Mouse (Mus musculus): ENCODE data around the gene Id3. TPM values are rescaled to one million over a fixed set of nuclear protein-coding genes. Genes with fewer than 3 reads are reported as not detected.
"Not testable (repeated sequence)": the region's sequence is repeated elsewhere in the genome, so short reads cannot be mapped to it uniquely, and the experiment has no call there.

Gene Id3
- 608 and 653 TPM in 2 replicates for polyA plus RNA-seq (2014; fragmentation: Nextera tagmentation; extraction: Ambion mirVana)

DNA sequence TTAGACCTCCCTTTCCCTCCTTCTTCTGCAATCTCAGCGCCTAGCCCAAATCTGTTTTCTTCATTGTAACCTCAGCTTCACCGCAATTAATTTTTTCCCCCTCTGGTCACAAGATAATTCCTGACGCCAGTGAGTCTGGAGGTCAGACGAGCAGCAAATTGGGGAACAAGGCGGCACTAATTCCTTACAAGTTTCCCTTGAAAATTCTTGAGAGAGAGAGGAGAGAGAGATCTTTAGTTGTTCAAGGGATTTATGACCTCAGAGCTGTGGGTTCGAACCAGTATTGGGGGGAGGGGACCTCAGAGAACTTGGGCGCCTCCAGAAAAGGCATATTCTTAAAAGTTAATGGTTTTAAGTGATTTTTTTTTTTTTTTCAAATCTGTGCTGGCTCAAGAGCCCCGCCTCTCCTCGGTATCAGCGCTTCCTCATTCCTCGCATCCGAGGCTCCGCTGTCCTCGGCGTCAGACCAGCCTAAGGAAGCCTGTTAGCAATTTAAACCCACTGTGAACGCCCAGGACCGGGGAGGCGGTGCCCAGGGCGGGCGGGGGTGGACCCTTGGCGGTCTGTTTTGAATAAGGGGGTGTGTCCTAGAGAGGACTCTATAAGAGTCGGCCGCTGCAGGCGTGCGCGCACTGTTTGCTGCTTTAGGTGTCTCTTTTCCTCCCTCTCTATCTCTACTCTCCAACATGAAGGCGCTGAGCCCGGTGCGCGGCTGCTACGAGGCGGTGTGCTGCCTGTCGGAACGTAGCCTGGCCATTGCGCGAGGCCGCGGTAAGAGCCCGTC, at the start of gene Id3:
TSS of gene Id3 (plus strand) at position 305 of the 784 bp plus-strand sequence.
- peak within 1 kb of the TSS; percentile 97 for H3K27ac ChIP-seq (replicated peaks; ENCODE audit: low read depth, low read length)
- H3K4me3 ChIP-seq (ENCODE audit: low read depth, low read length), result peak within 1 kb of the TSS; percentile 85
- H3K27me3 ChIP-seq (ENCODE audit: control insufficient read depth, insufficient read depth, low read length), result no peaks in the 10 kb centered on the region
- peak within 1 kb of the TSS; percentile 69 for H3K4me2 ChIP-seq (ENCODE audit: low read depth, low read length)
- H3K9me3 ChIP-seq (replicated peaks; ENCODE audit: control insufficient read depth, low read length), result no peaks in the 10 kb centered on the region
- peaks cover 18% of the 10 kb centered on the region for H3K4me1 ChIP-seq (ENCODE audit: control insufficient read depth, insufficient read depth, low read length)
- H3K36me3 ChIP-seq (replicated peaks; ENCODE audit: control insufficient read depth, insufficient read depth, low read depth, low read length), result no peaks in the 10 kb centered on the region
- WGBS, result under 1% methylated on average over 39 of the region's 39 CpGs
- H3K9ac ChIP-seq (replicated peaks; ENCODE audit: low read length), result peak within 1 kb of the TSS; percentile 91
- ATAC-seq (replicated peaks; ENCODE audit: insufficient number of reproducible peaks, low FRiP score, low TSS enrichment, low read depth) (peak; percentile 77), DNase-seq (ENCODE audit: low spot score) (peak; percentile 98)

DNA sequence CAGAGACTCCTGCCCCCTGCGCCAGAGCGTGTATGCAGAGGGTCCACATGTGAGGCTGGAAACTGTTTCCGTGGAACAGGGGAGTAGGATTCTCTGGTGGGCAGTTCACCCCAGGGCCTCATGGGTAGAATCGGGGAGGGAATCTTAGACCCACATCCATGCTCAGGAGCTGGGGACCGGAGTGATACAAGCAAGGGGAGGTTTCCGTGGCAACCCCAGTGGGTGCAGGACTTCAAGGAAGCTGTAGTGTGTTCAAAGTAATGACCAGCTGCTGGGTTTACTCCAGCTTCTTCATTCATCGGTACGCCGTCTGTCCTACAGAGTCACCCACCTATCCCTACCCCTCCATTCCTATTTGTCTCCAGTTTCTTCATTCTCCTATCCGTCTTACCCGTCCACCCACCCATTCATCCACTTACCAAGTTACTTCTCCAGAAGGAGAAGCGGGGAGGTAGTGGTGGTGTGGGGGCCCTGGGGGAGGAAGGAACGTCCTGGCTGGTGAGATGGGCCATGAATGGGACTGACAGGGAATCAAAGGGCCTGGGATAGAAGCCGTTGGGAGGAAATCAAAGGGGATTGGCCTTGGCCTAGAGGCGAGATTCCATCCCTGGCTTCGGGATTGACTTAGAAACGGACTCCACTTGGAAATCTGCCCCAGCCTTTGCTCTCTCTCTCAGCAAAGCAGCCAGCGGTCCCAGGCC, 48.6 kb upstream of the Id3 start:
- no peak for DNase-seq (ENCODE audit: low spot score)
- WGBS, result 80% methylated on average over 18 of the region's 18 CpGs
- no peak overlapping the region for H3K4me2 ChIP-seq (ENCODE audit: low read depth, low read length)
- H3K9ac ChIP-seq (replicated peaks; ENCODE audit: low read length), result no peak overlapping the region
- H3K9me3 ChIP-seq (replicated peaks; ENCODE audit: control insufficient read depth, low read length), result no peaks in the 10 kb centered on the region
- no peaks in the 10 kb centered on the region for H3K36me3 ChIP-seq (replicated peaks; ENCODE audit: control insufficient read depth, insufficient read depth, low read depth, low read length)
- no peak for ATAC-seq (replicated peaks; ENCODE audit: insufficient number of reproducible peaks, low FRiP score, low TSS enrichment, low read depth)
- no peak overlapping the region for H3K4me3 ChIP-seq (ENCODE audit: low read depth, low read length)
- H3K4me1 ChIP-seq (ENCODE audit: control insufficient read depth, insufficient read depth, low read length), result no peaks in the 10 kb centered on the region
- H3K27me3 ChIP-seq (ENCODE audit: control insufficient read depth, insufficient read depth, low read length), result no peaks in the 10 kb centered on the region
- H3K27ac ChIP-seq (replicated peaks; ENCODE audit: low read depth, low read length), result no peak overlapping the region

DNA sequence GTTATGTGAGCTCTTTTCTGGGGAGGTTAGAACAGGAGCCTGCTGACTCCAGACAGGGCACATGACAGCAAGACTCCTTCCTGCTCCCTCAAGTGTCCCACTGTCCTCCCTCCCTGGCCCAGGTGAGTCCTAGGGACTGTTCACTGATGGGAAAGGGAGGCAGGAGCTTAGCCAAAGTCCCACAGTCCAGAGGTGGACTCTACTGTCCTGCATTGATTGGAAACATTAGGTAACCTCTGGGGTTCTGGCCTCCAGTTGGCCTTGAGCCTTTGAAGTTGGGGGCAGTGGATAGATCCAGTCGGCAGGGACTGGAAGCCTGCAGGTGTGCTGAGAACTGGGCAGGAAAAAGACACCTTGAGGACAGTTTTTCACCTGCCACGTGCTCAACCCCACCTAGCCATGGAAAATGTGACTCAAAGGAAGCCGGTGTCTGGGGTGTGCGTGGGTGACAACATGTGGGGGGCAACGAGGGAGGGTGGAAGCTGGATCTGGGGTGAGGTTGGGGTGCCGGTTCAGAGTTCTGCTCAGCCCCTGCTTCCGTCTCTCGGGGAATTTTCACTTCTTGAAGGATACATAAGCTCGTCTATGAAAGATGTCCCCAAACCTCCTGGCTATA, 47.7 kb upstream of the Id3 start:
- Histone ChIP-seq H3K9me3 (replicated peaks; ENCODE audit: control insufficient read depth, low read length) (no peaks in the 10 kb centered on the region), H3K9ac (replicated peaks; ENCODE audit: low read length) (no peak overlapping the region), H3K4me3 (ENCODE audit: low read depth, low read length) (no peak overlapping the region), H3K4me1 (ENCODE audit: control insufficient read depth, insufficient read depth, low read length) (no peaks in the 10 kb centered on the region), H3K36me3 (replicated peaks; ENCODE audit: control insufficient read depth, insufficient read depth, low read depth, low read length) (no peaks in the 10 kb centered on the region), H3K27me3 (ENCODE audit: control insufficient read depth, insufficient read depth, low read length) (no peaks in the 10 kb centered on the region), H3K27ac (replicated peaks; ENCODE audit: low read depth, low read length) (no peak overlapping the region), H3K4me2 (ENCODE audit: low read depth, low read length) (no peak overlapping the region)
- ATAC-seq (replicated peaks; ENCODE audit: insufficient number of reproducible peaks, low FRiP score, low TSS enrichment, low read depth) (no peak), DNase-seq (ENCODE audit: low spot score) (no peak)
- WGBS, result 72% methylated on average over 9 of the region's 9 CpGs

GRCm38 (mm10) chr4:136096446-136097113, 46.7 kb upstream of the Id3 start:
- Histone ChIP-seq H3K9ac (replicated peaks; ENCODE audit: low read length) (no peak overlapping the region), H3K4me2 (ENCODE audit: low read depth, low read length) (no peak overlapping the region), H3K4me1 (ENCODE audit: control insufficient read depth, insufficient read depth, low read length) (no peaks in the 10 kb centered on the region), H3K36me3 (replicated peaks; ENCODE audit: control insufficient read depth, insufficient read depth, low read depth, low read length) (no peaks in the 10 kb centered on the region), H3K27me3 (ENCODE audit: control insufficient read depth, insufficient read depth, low read length) (no peaks in the 10 kb centered on the region), H3K27ac (replicated peaks; ENCODE audit: low read depth, low read length) (no peak overlapping the region), H3K4me3 (ENCODE audit: low read depth, low read length) (no peak overlapping the region), H3K9me3 (replicated peaks; ENCODE audit: control insufficient read depth, low read length) (no peaks in the 10 kb centered on the region)
- DNase-seq (ENCODE audit: low spot score) (no peak), ATAC-seq (replicated peaks; ENCODE audit: insufficient number of reproducible peaks, low FRiP score, low TSS enrichment, low read depth) (no peak)
- WGBS, result 66% methylated on average over 11 of the region's 11 CpGs

- Histone ChIP-seq H3K27me3 (ENCODE audit: control insufficient read depth, insufficient read depth, low read length) (no peaks in the 10 kb centered on the region), H3K4me1 (ENCODE audit: control insufficient read depth, insufficient read depth, low read length) (no peaks in the 10 kb centered on the region), H3K27ac (replicated peaks; ENCODE audit: low read depth, low read length) (no peak overlapping the region), H3K9ac (replicated peaks; ENCODE audit: low read length) (no peak overlapping the region), H3K4me3 (ENCODE audit: low read depth, low read length) (no peak overlapping the region), H3K4me2 (ENCODE audit: low read depth, low read length) (no peak overlapping the region), H3K9me3 (replicated peaks; ENCODE audit: control insufficient read depth, low read length) (no peaks in the 10 kb centered on the region), H3K36me3 (replicated peaks; ENCODE audit: control insufficient read depth, insufficient read depth, low read depth, low read length) (no peaks in the 10 kb centered on the region)
- DNase-seq (ENCODE audit: low spot score) (no peak), ATAC-seq (replicated peaks; ENCODE audit: insufficient number of reproducible peaks, low FRiP score, low TSS enrichment, low read depth) (no peak)
- WGBS, result 93% methylated on average over 3 of the region's 3 CpGs
These were observed 44.9 kb upstream of the Id3 start for GRCm38 (mm10) chr4:136098446-136098845.

DNA sequence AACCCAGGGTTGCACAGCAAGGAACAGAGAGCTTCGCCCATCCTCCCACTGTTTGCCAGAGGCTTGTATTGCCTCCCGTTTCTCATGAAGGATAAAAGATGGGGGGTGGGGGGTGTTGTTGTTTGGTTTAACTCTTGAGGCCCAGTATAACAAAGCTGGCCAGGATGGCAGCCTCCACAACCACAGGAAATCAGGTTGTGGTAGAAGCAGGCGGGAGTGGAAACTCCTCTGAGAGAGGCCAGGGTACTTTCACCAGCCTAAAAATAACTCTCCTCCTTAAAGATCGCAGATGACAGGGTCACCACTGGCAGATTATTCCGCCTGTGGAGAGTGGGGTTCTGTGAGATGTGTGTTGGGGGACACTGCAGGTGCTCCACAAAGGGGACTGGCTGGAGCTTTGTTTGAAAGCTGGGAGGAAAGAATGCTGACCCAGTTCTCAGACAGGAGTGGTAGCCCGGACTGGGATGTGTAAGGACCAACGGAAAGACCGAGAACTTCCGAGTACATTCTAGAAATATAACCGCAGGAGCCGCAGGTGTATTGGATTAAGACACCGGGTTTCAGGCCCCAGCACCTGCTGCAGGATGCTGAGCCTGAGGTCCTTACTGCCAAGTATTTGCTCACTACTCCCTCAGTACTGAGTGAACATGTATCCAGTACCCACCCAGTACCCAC, 42.8 kb upstream of the Id3 start:
- H3K4me1 ChIP-seq (ENCODE audit: control insufficient read depth, insufficient read depth, low read length), result peaks cover 5% of the 10 kb centered on the region; the same call in 1 of the 2 replicates
- H3K27me3 ChIP-seq (ENCODE audit: control insufficient read depth, insufficient read depth, low read length), result no peaks in the 10 kb centered on the region
- no peak overlapping the region for H3K4me2 ChIP-seq (ENCODE audit: low read depth, low read length)
- H3K9me3 ChIP-seq (replicated peaks; ENCODE audit: control insufficient read depth, low read length), result no peaks in the 10 kb centered on the region
- DNase-seq (ENCODE audit: low spot score), result no peak
- WGBS, result 73% methylated on average over 12 of the region's 12 CpGs
- no peaks in the 10 kb centered on the region for H3K36me3 ChIP-seq (replicated peaks; ENCODE audit: control insufficient read depth, insufficient read depth, low read depth, low read length)
- H3K9ac ChIP-seq (replicated peaks; ENCODE audit: low read length), result no peak overlapping the region
- H3K4me3 ChIP-seq (ENCODE audit: low read depth, low read length), result no peak overlapping the region
- ATAC-seq (replicated peaks; ENCODE audit: insufficient number of reproducible peaks, low FRiP score, low TSS enrichment, low read depth), result no peak
- no peak overlapping the region for H3K27ac ChIP-seq (replicated peaks; ENCODE audit: low read depth, low read length)

DNA sequence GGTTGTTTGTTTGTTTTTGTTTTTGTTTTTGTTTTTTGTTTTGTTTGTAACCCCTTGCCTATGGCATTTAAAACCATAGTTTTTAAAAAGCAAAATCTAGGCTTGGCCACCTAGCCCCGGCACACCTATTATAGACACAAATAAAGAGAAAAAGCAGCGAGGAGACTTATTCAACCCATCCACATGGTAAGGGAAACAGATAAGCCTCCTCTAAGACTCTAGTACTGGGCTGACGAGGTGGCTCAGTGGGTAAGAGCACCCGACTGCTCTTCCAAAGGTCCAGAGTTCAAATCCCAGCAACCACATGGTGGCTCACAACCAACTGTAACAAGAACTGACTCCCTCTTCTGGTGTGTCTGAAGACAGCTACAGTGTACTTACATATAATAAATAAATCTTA, 41.5 kb upstream of the Id3 start:
- DNase-seq (ENCODE audit: low spot score); ATAC-seq (replicated peaks; ENCODE audit: insufficient number of reproducible peaks, low FRiP score, low TSS enrichment, low read depth): not testable (repeated sequence)
- 87% methylated on average over 4 of the region's 4 CpGs for WGBS

More for the DNA sequence above, 41.5 kb upstream of the Id3 start:
- not testable (repeated sequence) for H3K9me3 ChIP-seq (replicated peaks; ENCODE audit: control insufficient read depth, low read length); H3K4me1 ChIP-seq (ENCODE audit: control insufficient read depth, insufficient read depth, low read length); H3K9ac ChIP-seq (replicated peaks; ENCODE audit: low read length); H3K4me2 ChIP-seq (ENCODE audit: low read depth, low read length); H3K36me3 ChIP-seq (replicated peaks; ENCODE audit: control insufficient read depth, insufficient read depth, low read depth, low read length); H3K27ac ChIP-seq (replicated peaks; ENCODE audit: low read depth, low read length); H3K4me3 ChIP-seq (ENCODE audit: low read depth, low read length); H3K27me3 ChIP-seq (ENCODE audit: control insufficient read depth, insufficient read depth, low read length)
